Mouse (Mus musculus): ENCODE data around the gene Scgb2b21.
"Not testable (repeated sequence)": the region's sequence is repeated elsewhere in the genome, so short reads cannot be mapped to it uniquely, and the experiment has no call there.

The Scgb2b21 gene

GRCm38 (mm10) chr7:33520358-33520757, at the start of gene Scgb2b21:
TSS of gene Scgb2b21 (minus strand) at chr7:33520458.
- DNase-seq (ENCODE audit: inconsistent age in 2 of 2, low spot score in 1 of 2) = no peak

GRCm38 (mm10) chr7:33543420-33543819, 23.2 kb upstream of the Scgb2b21 start:
- not testable (repeated sequence) for DNase-seq (ENCODE audit: inconsistent age in 2 of 2, low spot score in 1 of 2)

Measured in adrenal gland, adult (tissue).